Mouse (Mus musculus): Measurements from ENCODE around the gene Nr2e1.

Nr2e1 gene

DNA sequence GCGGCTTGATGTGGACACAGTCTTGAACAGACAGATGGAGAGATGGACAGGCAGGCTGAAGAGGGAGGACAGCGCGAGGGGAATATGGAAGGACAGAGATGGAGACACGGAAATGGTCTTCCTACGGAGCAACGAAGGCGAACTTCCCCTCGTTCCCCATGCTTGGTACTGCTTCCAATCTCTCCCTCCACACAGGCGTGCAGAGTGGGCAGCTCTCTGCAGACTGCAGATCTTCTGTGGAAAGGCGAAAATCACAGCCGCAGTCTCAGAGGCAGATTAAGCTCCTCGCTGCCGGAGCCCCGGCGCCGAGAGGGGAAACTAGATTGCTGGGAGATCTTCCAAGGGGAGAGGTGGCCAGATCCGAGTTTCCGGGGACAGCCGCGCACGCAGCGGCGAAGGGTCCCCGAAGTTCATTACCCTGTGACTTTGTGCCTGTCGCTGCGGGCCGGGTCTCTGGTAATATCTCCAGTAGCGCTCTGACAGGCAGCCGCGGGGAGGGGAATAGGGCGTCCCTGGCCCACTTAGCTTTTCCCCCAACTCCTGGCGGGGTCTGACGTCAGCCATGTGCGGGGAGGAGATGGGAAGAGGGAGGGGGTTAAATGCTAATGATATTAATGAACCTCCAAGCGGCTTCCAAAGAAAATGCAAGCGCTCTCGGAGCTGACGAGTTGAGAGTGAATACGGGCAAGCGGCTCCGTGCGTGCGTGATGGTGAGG lies at the start of gene Nr2e1, which contains the start of gene Ostm1:
TSS of gene Nr2e1 (minus strand) at position 476 of the 716 bp plus-strand sequence.
TSS of gene Ostm1 (plus strand) at position 666 of the 716 bp plus-strand sequence.
- no peak for DNase-seq (ENCODE audit: low read depth)

- peak; percentile 37 for DNase-seq (ENCODE audit: low read depth)
Observed at GRCm38 (mm10) chr10:42632453-42633360, 49.3 kb upstream of the Nr2e1 start.

DNA sequence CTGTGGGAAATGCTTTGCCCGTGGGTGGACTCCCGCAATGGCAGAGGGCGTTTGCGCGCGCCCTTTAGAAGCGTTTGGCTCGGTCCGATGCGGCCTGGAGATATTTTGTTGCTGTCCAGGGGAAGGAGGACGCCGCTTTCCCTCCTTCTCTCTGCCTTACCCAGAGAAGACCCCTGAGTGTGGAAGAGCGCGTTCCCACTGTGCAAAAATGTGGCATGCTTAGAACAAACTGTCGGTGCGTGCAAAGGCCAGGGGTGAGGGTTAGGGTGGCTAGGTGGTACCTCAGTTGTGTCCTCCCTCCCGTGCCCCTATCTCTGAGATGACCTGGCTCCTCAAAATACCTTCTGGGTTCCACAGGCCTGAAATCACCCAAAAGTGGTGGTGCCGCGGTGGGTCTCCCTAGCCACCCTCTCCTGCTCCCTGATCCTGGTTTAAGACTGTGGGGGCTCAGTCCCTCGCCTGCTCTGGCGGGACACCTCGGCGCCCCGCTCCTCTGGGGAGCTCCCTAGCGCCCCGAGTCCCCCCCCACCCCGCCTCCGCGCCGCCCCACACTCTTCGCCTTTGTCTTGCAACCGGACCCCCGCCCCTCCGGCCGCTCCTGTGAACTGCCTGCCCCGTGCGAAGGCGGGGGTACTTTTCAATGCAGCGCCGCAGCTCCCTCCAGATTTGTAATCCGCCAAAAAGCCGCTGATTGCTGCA lies 48.5 kb upstream of the Nr2e1 start:
- peak; percentile 20 for DNase-seq (ENCODE audit: low read depth)

DNA sequence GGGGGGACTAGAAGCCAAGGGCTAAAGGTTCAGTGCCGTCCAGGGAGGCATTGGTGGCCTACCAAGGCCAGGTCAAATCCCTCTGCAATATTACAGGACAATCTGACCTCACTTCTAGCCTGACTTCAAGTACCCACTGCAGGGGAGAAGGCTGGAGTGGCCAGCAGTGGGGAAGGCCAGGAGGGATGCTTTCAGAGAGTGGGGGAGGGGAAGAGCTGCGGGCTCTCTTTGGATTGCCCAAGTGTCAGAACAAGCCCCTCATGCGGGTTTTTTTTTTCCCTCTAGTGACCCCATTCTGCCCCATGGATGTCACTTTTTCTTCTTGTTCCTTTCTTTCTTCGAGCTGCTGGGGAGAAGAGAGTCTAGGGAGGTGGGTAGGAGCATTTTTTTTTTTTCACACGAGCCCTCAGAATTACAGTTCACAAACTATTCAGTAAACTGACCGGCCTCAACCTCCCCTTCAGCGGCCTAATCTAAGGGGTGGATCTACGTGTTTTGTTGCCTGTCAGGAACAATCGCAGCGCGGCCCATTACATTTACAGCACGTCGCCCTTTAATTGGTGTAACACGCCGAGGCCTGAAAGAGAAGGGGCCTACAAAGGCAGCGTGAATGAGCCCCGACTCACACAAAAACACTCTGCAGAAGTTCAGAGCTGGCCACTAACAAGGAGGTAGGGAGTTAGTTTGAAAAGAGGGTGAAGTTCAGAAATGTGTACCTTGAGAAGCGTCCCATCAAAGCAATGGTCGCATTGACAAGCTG lies 47.3 kb upstream of the Nr2e1 start:
- DNase-seq (ENCODE audit: low read depth), result peak; percentile 16

DNA sequence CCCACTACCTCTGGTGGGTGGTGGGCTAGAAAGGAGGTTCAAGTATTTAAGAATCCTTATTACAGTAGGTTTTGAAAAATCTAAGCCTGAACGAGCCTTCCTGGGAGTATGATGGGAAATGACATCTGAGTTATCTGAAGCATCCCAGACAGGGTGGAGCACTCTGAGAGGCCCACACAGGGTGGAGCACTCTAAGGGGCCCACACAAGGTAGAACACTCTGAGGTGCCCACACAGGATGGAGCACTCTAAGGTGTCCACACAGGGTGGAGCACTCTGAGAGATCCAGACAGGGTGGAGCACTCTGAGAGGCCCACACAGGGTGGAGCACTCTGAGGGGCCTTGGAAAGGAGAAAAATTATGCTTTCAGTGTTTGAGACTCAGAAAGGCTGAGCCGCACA lies 42.5 kb upstream of the Nr2e1 start:
- no peak for DNase-seq (ENCODE audit: low read depth)

DNA sequence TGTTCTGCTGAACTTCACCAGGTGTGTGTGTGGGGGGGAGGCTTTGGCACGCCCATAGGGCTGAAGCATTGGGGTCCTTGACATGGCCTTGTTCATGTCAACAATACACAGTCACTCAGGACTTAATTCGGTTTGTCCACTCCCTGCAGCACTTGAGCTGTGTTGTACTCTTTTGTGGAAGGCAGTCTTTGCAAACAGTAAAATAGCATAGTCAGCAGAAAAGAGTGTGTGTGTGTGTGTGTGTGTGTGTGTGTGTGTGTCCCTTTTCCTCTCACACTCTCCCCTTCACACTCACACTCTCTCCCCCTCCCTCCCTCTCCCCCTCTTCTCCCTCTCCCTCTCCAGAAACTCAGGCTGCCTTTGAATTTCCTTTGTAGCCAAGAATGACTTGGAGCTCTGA lies 34.9 kb upstream of the Nr2e1 start:
- DNase-seq (ENCODE audit: low read depth), result no peak

DNA sequence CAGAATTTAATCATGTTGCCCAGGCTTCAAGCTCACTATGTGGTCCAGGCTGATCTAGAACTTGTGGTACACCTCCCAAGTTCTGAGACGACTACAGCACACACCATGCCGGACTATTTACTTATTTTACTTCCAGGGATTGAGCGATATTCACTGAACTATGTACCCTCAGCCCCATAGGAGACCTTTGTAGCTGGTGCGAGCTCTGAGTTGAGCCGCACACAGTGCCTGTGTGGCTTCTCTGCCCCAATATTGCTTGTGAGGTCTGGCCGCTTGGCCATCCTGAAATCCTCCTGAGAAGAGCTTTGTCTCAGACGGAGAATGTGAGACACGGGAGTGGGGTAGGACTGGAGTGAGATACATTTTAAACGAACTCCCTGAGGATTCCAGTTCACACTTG lies 31.3 kb upstream of the Nr2e1 start:
- no peak for DNase-seq (ENCODE audit: low read depth)

DNA sequence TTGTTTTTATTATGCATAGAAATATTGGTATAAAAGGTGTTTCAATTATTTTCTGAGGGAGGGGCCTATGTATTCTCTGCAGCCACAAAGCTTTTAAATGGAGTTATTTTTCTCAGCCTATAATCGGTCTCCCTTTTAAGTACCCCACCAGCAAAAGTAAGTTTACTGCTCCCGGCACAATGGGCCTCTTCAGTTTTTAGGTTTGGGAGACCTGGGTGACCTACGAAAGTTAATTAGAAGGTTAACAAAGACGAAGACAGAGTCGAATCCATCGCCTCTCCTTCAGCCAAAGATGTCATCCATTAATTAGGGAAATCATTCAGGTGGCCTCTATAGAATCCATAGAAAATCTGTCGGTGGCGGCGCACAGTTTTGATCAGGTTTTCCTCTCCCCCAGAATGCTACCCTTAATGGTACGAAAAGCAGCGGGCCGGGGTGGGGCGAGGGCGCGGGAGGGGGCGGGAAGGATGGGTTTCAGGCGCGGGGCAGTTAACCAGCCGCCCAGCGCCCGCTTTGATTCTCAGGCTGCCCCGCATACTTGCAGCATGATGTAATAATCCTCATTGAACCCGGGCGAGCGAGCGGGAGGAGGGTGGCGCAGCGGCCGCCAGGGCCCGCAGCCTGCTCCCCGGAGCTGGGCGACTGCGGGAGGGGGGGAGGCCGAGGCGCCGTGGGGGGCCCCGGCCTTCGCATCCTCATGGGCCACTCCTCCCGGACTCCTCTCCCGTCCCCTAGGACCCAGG lies 30.4 kb upstream of the Nr2e1 start:
- no peak for DNase-seq (ENCODE audit: low read depth)

DNA sequence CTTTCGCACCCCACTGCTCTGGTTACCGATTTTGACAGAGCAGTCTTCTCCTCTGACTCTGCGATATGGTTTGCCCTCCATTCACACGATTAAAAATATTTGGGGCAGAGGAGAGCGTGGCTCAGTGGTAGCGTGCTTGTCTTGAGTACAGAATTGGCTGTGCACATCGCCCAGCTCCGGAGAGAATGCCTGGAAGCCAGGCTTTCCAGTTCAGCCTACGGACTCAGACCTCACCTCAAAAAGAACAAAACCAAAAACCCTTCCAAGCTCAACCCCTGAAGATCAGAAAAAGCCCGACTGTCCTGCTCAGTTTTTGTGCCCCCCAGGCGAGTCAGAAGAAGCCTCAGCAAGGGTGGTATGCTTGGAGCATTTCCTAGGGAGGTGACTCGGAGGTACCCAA lies 29.6 kb upstream of the Nr2e1 start:
- no peak for DNase-seq (ENCODE audit: low read depth)

GRCm38 (mm10) chr10:42606757-42607156 lies 23.3 kb upstream of the Nr2e1 start:
- no peak for DNase-seq (ENCODE audit: low read depth)

DNA sequence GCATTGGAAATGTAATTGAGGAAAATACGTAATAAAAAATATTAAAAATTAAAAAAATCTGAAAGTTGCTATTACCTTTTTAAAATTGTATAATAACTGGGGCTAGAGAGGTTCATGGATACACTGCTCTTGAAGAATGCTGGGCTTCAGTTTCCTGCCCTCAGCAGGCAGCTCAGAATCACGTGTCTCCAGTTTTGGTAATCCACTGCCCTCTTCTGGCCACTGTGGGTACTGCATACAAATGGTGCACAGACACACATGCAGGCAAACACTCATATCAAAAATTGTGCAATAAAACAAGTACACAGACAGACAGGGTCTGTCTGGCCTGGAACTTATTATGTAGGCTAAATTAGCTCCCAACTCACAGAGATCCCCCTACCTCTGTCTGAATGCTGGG lies 21.4 kb upstream of the Nr2e1 start:
- DNase-seq (ENCODE audit: low read depth), result peak; percentile 63

GRCm38 (mm10) chr10:42601556-42601955 lies 18.1 kb upstream of the Nr2e1 start:
- peak; percentile 55 for DNase-seq (ENCODE audit: low read depth)

- DNase-seq (ENCODE audit: low read depth), result no peak
Observed at GRCm38 (mm10) chr10:42598615-42599014, 15.2 kb upstream of the Nr2e1 start.

GRCm38 (mm10) chr10:42593201-42593600 lies 9.8 kb upstream of the Nr2e1 start:
- DNase-seq (ENCODE audit: low read depth), result no peak

GRCm38 (mm10) chr10:42591993-42592686 lies 8.7 kb upstream of the Nr2e1 start:
- DNase-seq (ENCODE audit: low read depth), result no peak

DNA sequence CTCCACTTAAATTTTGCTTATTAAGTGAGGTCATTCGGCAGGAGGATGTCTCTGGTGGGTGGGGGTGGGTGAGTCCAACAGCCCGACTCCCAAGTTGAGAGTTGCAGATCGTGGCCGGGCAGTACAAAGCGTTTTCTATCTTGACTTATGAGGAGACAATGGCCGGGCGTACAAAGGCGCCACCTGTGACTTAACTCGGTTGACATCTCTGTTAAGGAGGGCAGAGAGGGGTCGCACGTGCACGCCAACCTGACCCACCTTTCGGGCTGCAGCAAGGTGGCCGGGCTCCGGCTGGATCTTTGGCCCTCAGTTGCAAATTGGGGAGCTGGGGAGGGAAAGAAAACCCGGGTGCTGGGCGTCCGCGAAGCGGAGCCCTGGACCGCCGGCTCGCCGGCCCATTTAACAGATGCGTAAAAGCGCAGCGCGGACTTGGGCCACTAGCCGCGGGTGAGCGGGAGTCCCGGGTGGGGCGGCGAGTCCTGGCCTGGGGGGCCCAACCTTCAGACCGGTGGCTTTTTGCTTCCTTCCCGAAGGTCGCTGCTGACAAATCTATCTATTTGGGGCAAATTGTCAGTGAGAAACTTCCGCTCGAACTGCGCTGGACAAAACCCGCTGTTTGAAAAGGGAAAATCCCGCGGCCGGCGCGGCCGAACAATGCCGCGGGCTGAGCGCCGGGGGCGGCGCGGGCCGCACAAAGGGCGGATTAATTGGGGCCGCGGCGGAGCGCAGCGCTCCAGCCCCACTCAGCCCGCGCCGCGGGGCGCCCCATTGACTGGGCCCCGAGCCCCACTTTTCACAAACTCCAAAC lies 8.0 kb upstream of the Nr2e1 start:
- DNase-seq (ENCODE audit: low read depth), result no peak

- no peak for DNase-seq (ENCODE audit: low read depth)
Observed at GRCm38 (mm10) chr10:42590261-42591184, 7.1 kb upstream of the Nr2e1 start.

DNA sequence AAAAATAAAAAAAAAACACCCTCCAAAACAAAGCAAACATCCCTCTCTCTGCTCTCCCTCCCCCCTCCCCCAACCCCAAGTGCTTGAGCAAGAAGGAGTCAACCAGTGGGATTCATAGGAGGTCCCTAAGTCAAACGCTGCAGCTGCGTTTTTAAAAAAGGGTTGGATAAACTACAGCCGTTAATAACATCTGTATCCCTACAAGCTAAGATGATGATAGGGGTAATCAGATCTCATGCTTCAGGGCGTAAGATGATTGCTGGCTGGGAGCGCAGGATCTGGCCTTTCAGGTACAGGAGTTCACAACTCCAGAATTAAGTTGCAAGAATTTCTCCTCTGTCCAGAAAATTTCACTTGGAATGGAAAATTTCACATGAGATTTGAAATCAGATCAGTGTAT lies 6.1 kb upstream of the Nr2e1 start:
- no peak for DNase-seq (ENCODE audit: low read depth)
